Mouse (Mus musculus): ENCODE measurements around the gene Rbm17.

DNA sequence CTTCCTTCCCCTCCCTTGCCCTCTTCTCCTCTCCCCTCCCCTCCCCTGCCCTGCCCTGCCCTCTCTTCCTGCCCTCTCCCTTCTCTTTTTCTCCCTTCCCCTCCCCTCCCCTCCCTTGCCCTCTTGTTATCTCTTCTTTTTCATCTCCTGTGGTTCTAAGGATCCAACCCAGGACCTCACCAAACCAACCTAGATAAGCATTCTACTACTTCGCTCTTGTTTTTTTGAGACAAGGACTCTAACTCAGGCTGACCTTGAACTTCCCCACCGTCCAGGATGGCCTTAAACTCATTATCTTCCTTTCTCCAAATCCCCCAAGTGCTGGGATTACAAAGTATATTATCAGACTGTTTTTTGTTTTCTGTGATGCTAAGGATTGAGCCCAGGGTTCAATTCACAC is 48.8 kb upstream of the Rbm17 start:
- TF ChIP-seq CTCF (IDR thresholded peaks at IDR 0.05; ENCODE audit: borderline replicate concordance, extremely low read depth, insufficient read depth, insufficient read length): no peak
- no peak for TF ChIP-seq POLR2A (IDR thresholded peaks at IDR 0.05; ENCODE audit: borderline replicate concordance, extremely low read depth, insufficient read depth, insufficient read length, poor library complexity, severe bottlenecking)

All from brain, embryonic 14.5 days (tissue).